Mouse (Mus musculus): ENCODE results near the gene Gid8. TPM values are rescaled to one million over a fixed set of nuclear protein-coding genes. Genes with fewer than 3 reads are reported as not detected.
"Not testable (repeated sequence)": the region's sequence is repeated elsewhere in the genome, so short reads cannot be mapped to it uniquely, and the experiment has no call there.

Gid8 gene
- total RNA-seq, 2 experiments from 2014 or later: 55.9 to 59.6 TPM

GRCm38 (mm10) chr2:180709023-180709922 lies 644 bp upstream of the Gid8 start:
- peak; percentile 2; the same call in 1 of the 2 replicates for ATAC-seq (replicated peaks; ENCODE audit: poor library complexity)

- ATAC-seq (replicated peaks; ENCODE audit: poor library complexity): no peak
These were observed 599 bp downstream of the Gid8 start for GRCm38 (mm10) chr2:180710276-180711155.

- no peak for ATAC-seq (replicated peaks; ENCODE audit: poor library complexity)
These were observed 1.6 kb downstream of the Gid8 start for GRCm38 (mm10) chr2:180711527-180711926.

GRCm38 (mm10) chr2:180712037-180712689 lies 2.2 kb downstream of the Gid8 start:
- peak; percentile 62 for ATAC-seq (replicated peaks; ENCODE audit: poor library complexity)

- not testable (repeated sequence) for ATAC-seq (replicated peaks; ENCODE audit: poor library complexity)
These were observed 12.8 kb downstream of the Gid8 start for GRCm38 (mm10) chr2:180722748-180723147.

- ATAC-seq (replicated peaks; ENCODE audit: poor library complexity): no peak
These were observed 13.9 kb downstream of the Gid8 start for GRCm38 (mm10) chr2:180723865-180724264.

GRCm38 (mm10) chr2:180724585-180725413 lies 14.9 kb downstream of the Gid8 start, which contains the start of gene Slc17a9:
Slc17a9 (plus strand) TSS chr2:180725263.
- peak; percentile 83 for ATAC-seq (replicated peaks; ENCODE audit: poor library complexity)

- no peak; the same call in 1 of the 2 replicates for ATAC-seq (replicated peaks; ENCODE audit: poor library complexity)
These were observed 15.5 kb downstream of the Gid8 start for GRCm38 (mm10) chr2:180725414-180725778.

GRCm38 (mm10) chr2:180725856-180726629 lies 16.1 kb downstream of the Gid8 start:
- ATAC-seq (replicated peaks; ENCODE audit: poor library complexity): no peak

GRCm38 (mm10) chr2:180726658-180727442 lies 16.9 kb downstream of the Gid8 start:
- peak; percentile 58 for ATAC-seq (replicated peaks; ENCODE audit: poor library complexity)

- no peak for ATAC-seq (replicated peaks; ENCODE audit: poor library complexity)
These were observed 17.7 kb downstream of the Gid8 start for GRCm38 (mm10) chr2:180727613-180728021.

- ATAC-seq (replicated peaks; ENCODE audit: poor library complexity): no peak
These were observed 21.1 kb downstream of the Gid8 start for GRCm38 (mm10) chr2:180731036-180731435.

- ATAC-seq (replicated peaks; ENCODE audit: poor library complexity): peak; percentile 57
These were observed 22.1 kb downstream of the Gid8 start for GRCm38 (mm10) chr2:180731984-180732383.

GRCm38 (mm10) chr2:180735232-180735631 lies 25.3 kb downstream of the Gid8 start:
- no peak for ATAC-seq (replicated peaks; ENCODE audit: poor library complexity)

- peak; percentile 61 for ATAC-seq (replicated peaks; ENCODE audit: poor library complexity)
These were observed 28.1 kb downstream of the Gid8 start for GRCm38 (mm10) chr2:180737984-180738383.

GRCm38 (mm10) chr2:180740349-180740748 lies 30.4 kb downstream of the Gid8 start:
- 0 out of 2 replicates have a peak, but pooled peaks have one; percentile 23 for ATAC-seq (replicated peaks; ENCODE audit: poor library complexity)

- ATAC-seq (replicated peaks; ENCODE audit: poor library complexity): no peak
These were observed 31.5 kb downstream of the Gid8 start for GRCm38 (mm10) chr2:180741421-180741820.

- no peak for ATAC-seq (replicated peaks; ENCODE audit: poor library complexity)
These were observed 32.9 kb downstream of the Gid8 start for GRCm38 (mm10) chr2:180742820-180743219.

All from megakaryocyte progenitor cell, adult 5-6 weeks (primary cell).